Mouse (Mus musculus): ENCODE measurements around the gene Ndufaf2.

Ndufaf2 gene

DNA sequence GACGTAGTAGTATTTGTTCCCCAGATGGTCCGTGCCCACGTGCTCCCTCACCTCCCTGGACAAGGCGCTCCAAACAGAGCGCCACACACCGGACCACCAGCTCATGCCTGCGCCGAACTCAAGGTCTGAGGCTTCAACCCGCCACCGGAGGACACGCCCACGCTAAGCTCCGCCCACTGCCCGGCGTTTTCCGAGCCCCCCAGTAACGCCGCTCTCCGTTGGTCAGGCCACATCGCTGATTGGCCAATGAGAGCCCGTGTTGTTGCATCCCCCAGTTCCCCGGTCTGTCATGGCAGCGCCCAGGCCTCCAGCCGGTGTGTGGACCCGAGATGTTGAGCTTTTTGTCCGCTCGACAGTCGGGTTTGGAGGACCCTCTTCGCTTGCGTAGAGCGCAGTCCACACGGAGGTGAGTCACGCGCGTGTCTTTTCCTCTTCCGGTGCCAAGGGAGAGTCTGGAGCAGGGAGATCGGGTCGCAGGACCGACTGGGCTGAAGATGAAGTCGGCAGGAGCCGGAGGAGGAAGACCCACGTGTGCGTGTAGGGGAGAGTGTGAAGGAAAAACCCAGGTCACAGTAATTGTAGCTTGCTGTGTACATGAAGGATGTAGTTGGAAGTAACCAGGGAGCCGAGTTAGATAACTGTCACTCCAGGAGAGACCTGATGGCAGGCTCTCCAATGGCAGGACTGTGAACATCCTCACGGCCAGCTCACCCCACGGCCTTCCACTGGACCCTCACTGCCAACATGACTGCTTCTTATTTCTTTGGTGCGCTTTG is at the start of gene Ndufaf2, which contains the start of gene Ercc8:
Gene Ndufaf2 (minus strand): TSS at position 159 of the 776 bp plus-strand sequence.
Gene Ercc8 (plus strand): TSS at position 267 of the 776 bp plus-strand sequence.
- peak; percentile 97 for DNase-seq

DNA sequence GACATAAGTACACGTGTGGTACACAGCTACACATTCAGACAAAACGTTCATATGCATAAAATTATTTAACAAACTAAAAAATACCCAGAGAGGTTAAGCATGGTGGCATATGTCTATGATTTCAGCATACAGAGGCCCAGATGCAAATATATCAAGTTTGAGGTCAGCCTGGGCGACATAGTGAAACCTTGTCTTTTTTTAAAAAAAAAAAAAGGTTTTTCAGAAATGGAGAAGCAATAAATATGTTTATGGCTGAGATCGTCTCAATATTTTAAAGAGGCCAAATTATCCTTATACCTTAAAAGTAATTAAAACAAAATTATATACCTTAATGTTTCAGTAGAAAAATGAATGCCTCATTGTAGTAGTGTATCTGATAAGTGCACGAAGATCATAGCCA is 49.7 kb upstream of the Ndufaf2 start:
- no peak for DNase-seq

DNA sequence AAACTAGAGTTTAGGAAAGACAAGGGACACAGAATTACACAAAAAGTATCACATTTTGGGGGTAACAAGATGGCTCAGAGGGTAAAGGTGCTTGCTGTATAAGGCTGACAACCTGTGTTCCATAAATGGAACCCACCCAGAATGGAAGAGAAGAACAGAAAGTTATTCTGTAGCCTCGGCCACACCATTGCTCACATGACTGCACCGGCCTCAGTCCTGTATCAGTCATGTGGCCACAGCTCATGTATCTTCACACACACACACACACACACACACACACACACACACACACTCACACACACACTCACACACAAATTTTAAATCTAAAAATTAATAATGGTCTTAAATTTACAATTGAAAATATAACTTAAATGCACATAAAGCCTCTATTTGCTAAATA is 49.0 kb upstream of the Ndufaf2 start:
- no peak for DNase-seq

DNA sequence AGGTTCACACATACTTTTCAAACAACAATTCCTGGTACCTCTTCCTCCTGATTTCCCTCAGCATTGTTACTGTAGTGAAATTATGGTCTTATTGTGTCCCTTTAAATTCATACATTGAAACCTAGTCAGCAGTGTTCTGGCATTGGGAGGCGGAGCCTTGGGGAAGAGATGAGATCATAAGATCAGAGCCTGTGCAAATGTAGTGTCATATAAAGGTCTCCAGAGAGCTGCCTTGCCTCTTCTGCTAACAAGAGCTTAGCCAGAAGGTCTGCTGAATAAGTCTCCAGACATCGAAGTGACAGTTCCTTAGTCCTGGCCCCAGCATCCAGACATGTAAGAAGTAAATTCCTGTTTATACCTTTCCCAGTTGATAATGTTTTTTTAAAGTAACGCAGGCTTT is 46.4 kb upstream of the Ndufaf2 start:
- DNase-seq = no peak

DNA sequence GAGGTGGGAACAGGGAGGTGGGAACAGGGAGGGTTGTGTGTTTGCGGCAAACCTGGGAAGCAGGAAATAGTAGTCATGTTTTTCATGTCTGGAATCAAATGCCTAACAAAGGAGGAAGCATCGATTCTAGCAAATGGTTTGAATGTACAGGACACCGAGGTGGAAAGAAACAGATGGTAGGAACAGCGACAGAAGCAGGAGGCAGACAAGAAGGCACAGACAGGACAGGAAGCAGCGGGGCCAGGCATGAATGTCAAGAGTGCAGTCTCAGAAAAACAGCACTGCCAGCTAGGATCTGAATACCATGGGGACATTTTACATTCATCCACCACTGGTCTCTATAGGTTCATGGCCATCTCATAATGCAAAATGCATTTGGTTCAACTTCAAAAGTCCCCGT is 37.1 kb upstream of the Ndufaf2 start:
- DNase-seq = no peak

DNA sequence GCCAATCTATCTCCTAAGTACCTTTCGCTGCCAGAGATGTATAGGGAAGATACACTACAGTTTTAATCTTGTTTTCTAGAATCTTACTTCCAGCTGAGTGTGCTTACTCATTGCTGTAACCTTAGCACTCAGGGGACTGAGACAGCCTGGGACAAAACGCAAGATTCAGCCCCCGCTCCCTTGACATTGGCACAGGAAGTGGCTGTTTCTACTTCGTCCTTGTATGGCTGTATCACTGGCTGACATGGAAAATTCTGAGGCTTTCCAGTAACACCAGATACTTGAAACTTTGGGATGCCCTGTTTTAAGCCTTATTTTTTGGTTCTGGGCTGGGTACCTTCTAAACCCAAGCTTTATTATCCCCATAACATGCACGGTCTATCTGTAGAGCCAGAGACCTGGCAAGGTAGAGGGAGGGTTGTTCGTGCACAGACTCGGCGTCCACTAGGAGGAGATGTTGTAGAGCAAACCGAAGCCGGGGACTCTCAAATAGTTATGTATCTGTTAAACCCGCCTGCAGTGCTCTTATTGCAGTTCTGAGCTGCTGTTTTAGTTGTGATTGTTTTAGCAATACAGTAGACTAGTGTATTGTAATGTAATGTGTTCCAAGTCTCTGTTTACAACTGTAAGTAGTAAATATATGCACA is 32.8 kb upstream of the Ndufaf2 start:
- peak; percentile 77 for DNase-seq

- DNase-seq = peak; percentile 14
These were observed 29.6 kb upstream of the Ndufaf2 start for GRCm38 (mm10) chr13:108187994-108188393.

DNA sequence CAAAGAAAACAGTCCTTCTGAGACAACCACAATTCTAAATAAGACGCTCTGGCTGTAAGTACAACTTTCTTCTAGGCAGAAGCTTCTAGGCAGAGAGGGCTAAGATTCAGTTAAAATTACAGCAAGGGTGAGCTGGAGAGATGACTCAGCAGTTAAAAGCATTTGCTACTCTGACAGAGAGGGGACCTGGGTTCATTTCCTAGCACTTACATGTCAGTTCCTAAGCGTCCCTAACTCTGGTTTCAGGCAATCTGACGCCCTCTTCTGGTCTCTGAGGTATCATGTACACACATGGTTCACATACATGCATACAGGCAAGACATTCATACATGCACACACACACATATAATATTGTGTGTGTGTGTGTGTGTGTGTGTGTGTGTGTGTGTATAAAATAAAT is 27.1 kb upstream of the Ndufaf2 start:
- DNase-seq = no peak

DNA sequence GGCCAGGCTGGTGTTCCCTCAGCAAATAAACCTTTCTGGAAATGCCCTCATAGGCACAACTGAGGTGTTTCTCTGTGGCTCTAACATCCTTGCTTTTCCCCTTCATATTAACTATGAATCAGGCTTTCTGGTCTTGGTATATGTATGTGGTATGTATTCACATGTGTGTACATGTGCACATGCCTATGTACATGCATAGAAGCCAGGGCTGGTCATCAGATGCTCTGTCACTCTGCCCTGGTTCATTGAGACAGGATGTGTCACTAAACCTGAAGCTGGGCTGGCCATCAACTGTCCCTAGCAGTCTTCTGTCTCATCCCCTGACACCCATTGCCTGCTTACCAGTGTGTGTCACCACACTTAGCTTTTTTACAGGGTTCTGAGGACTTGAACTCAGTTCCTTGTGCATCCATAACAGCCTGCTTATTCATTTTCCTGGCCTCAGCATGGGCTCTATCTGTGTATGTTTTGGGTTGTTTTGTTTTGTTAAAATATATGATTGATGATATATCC is 26.4 kb upstream of the Ndufaf2 start:
- DNase-seq = no peak

DNA sequence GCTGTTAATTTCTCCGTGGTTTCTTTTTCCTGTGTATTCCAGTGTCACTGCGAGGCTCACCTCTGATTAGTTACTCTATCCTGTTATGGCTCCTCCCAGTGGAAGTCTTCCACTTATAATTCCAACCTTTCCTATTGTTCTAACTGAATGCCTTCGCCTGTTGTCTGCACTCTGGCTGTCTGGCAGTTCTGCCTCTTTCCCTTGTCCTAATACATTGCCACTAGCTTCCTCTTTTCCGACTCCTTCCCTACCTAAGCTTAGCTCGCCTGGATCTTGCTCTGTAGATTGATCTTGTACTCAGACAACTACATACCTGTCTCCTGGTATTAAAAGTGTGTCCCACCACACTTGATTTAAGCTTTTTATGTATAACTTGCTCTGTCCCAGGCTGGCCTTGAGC is 22.4 kb upstream of the Ndufaf2 start:
- DNase-seq = no peak

GRCm38 (mm10) chr13:108179618-108180017 is 21.2 kb upstream of the Ndufaf2 start:
- no peak for DNase-seq

DNA sequence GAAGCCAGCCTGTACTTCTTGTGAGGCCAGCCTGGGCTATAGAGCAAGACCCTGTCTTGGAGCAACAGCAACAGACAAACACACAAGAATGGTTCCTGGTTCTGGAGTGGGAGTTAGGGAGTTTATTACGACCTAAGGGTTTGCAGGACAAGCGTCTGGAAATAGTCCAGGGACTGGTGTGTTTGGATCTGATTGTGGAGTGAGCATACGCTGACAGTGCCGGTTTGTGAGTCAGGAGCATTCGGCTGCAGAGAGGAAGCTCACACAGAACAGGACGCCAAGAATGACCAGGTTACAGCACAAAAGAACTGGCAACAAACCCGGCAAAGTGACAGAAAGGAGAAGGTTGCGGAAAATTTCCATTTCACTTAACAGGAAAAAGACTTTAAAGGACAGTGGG is 12.1 kb upstream of the Ndufaf2 start:
- no peak for DNase-seq

DNA sequence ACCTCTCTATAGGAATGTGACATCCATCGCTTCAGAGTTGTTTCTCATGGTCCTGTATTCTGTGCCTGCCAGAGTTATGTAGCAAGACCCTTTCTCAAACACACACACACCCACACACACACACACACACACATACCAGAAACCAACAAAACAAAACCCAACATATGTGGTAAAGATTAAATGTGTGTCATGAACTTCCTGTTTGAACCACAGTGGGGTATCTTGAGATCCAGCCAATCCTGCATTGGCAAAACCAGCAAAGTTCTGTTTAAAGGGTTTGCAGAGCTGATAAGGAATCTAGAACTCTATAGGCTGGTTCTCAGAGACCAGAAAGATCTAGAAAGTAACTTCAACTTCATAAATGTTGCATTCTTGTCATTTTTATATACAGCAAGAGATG is 11.6 kb upstream of the Ndufaf2 start:
- no peak for DNase-seq

GRCm38 (mm10) chr13:108164621-108165020 is 6.2 kb upstream of the Ndufaf2 start:
- DNase-seq = no peak

DNA sequence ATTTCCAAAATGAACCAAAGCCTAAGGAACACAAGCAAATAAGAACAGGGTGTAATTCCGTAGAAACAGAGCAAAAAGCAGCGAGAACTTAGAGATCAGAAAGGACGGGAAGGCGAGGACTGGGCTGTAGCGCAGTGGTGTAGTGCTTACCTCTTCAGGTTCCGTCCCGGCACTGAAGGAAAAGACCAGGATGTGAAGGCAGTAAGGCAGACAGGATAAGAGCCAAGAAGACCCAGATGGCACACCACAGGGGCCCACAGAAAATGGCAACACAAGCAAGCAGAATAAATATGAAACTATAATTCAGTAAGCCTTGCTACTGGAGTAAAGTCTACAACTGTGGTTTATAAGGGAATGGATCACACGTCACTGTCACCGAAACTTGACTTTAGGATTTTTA is 5.5 kb upstream of the Ndufaf2 start:
- no peak for DNase-seq

- no peak for DNase-seq
These were observed 1.5 kb upstream of the Ndufaf2 start for GRCm38 (mm10) chr13:108159963-108160362.

- DNase-seq = no peak
These were observed 785 bp upstream of the Ndufaf2 start for GRCm38 (mm10) chr13:108159241-108159575.

GRCm38 (mm10) chr13:108157732-108158464 is 525 bp downstream of the Ndufaf2 start:
- DNase-seq = no peak

GRCm38 (mm10) chr13:108157156-108157555 is 1.3 kb downstream of the Ndufaf2 start:
- no peak for DNase-seq

GRCm38 (mm10) chr13:108152650-108153372 is 5.6 kb downstream of the Ndufaf2 start:
- peak; percentile 59 for DNase-seq

- DNase-seq = no peak
These were observed 6.6 kb downstream of the Ndufaf2 start for GRCm38 (mm10) chr13:108151782-108152181.

- DNase-seq = no peak
These were observed 14.3 kb downstream of the Ndufaf2 start for GRCm38 (mm10) chr13:108144086-108144485.

- no peak for DNase-seq
These were observed 19.9 kb downstream of the Ndufaf2 start for GRCm38 (mm10) chr13:108138403-108138977.

All from kidney, postnatal 14 days (tissue).